Mouse (Mus musculus) liver, adult 2 months (tissue): ENCODE results near the gene Uimc1. TPM values are rescaled to one million over a fixed set of nuclear protein-coding genes. Genes with fewer than 3 reads are reported as not detected.
A peak's percentile ranks its signal among the peaks of the same experiment; 100 is the strongest.

Source experiments
- DNase-seq: peaks from one replicate; pipeline ENCODE4 v3.0.0-alpha.2; 2011; ENCODE audit warnings: low read depth, low spot score; ENCODE audit errors: extremely low read depth
- H3K27ac ChIP-seq: fragments of 200-500 bp; replicated peaks from 2 replicates; pipeline ENCODE4 v1.5.1; 2012; ENCODE audit warnings: low read depth, mild to moderate bottlenecking, control low read depth, inconsistent platforms, low read length; ENCODE audit not compliant: insufficient read depth
- H3K27me3 ChIP-seq: fragments of 200-500 bp; 2 replicates; pipeline ENCODE4 v1.6.1; 2012; ENCODE audit warnings: mild to moderate bottlenecking, moderate library complexity, low read length, inconsistent platforms; ENCODE audit not compliant: control insufficient read depth, insufficient read depth
- H3K36me3 ChIP-seq: fragments of 200-500 bp; 2 replicates; pipeline ENCODE4 v1.6.1; 2012; ENCODE audit warnings: low read length, inconsistent platforms; ENCODE audit not compliant: control insufficient read depth, insufficient read depth
- H3K4me1 ChIP-seq: fragments of 200-500 bp; 2 replicates; pipeline ENCODE4 v1.6.1; 2011; ENCODE audit warnings: low read length; ENCODE audit not compliant: control insufficient read depth, insufficient read depth
- H3K4me3 ChIP-seq: fragments of 200-500 bp; 2 replicates; pipeline ENCODE4 v1.5.1; 2011; ENCODE audit warnings: low read depth, mild to moderate bottlenecking, control low read depth, low read length, moderate library complexity; ENCODE audit not compliant: insufficient read depth
- H3K79me2 ChIP-seq: fragments of 200-500 bp; 2 replicates; pipeline ENCODE4 v1.6.1; 2012; ENCODE audit warnings: inconsistent platforms, mild to moderate bottlenecking, low read length, moderate library complexity; ENCODE audit not compliant: control insufficient read depth, insufficient read depth
- H3K9ac ChIP-seq: fragments of 200-500 bp; 2 replicates; pipeline ENCODE4 v1.6.1; 2012; ENCODE audit warnings: low read depth, mild to moderate bottlenecking, control low read depth, inconsistent platforms, low read length
- CTCF ChIP-seq: fragments of 200-500 bp; IDR thresholded peaks from 2 replicates; pipeline ENCODE4 v1.5.1; 2011; ENCODE audit warnings: low read depth, low read length, control low read depth
- POLR2A ChIP-seq: fragments of 200-500 bp; IDR thresholded peaks from 2 replicates; pipeline ENCODE4 v1.6.1; 2011; ENCODE audit warnings: low read length, control low read depth; ENCODE audit not compliant: insufficient read depth; ENCODE audit errors: extremely low read depth
- WGBS: fragments of 180-500 bp; shearing (Covaris S2); methylation state at CpG from one replicate; pipeline ENCODE4 v1.1.7; 2018; 5-methylcytosine and 5-hydroxymethylcytosine counted together
- polyA plus RNA-seq: library from polyadenylated mRNA; depleted of rRNA; stranded (reverse); fragments of >200 nt; gene quantifications from 2 replicates; pipeline ENCODE4 v1.2.3, GENCODE M21; 2012
- total RNA-seq: library from RNA; depleted of rRNA; stranded (reverse); fragments of >200 nt; gene quantifications from 2 replicates; pipeline ENCODE4 v1.2.3, GENCODE M21; 2014

Gene Uimc1
- total and polyA plus RNA-seq, 2 experiments: 3.7 to 12.0 TPM

- Histone ChIP-seq H3K36me3 (no peaks in the 10 kb centered on the region), H3K4me1 (peaks cover 5% of the 10 kb centered on the region), H3K9ac (no peak overlapping the region), H3K4me3 (no peak overlapping the region), H3K27me3 (no peaks in the 10 kb centered on the region), H3K79me2 (peaks cover 4% of the 10 kb centered on the region; the same call in 1 of the 2 replicates), H3K27ac (no peak overlapping the region)
- DNase-seq: no peak
- 85% methylated on average over 8 of the region's 8 CpGs for WGBS
- TF ChIP-seq POLR2A (no peak), CTCF (no peak)
Measured at GRCm38 (mm10) chr13:55107694-55108093, 7.6 kb upstream of the Uimc1 start.

GRCm38 (mm10) chr13:55107116-55107515 is 7.0 kb upstream of the Uimc1 start:
- Histone ChIP-seq H3K4me3 (no peak overlapping the region), H3K4me1 (peaks cover 5% of the 10 kb centered on the region), H3K9ac (no peak overlapping the region), H3K27ac (no peak overlapping the region), H3K79me2 (peaks cover 4% of the 10 kb centered on the region; the same call in 1 of the 2 replicates), H3K36me3 (no peaks in the 10 kb centered on the region), H3K27me3 (no peaks in the 10 kb centered on the region)
- no peak for DNase-seq
- WGBS: 94% methylated on average over 4 of the region's 4 CpGs
- no peak for TF ChIP-seq POLR2A
- TF ChIP-seq CTCF: no peak

GRCm38 (mm10) chr13:55105953-55106691 is 6.0 kb upstream of the Uimc1 start:
- H3K27ac ChIP-seq: no peak overlapping the region
- DNase-seq: no peak
- WGBS: 28% methylated on average over 8 of the region's 8 CpGs
- peaks cover 5% of the 10 kb centered on the region for H3K4me1 ChIP-seq
- H3K36me3 ChIP-seq: no peaks in the 10 kb centered on the region
- TF ChIP-seq POLR2A (no peak), CTCF (no peak)
- peaks cover 4% of the 10 kb centered on the region; the same call in 1 of the 2 replicates for H3K79me2 ChIP-seq
- H3K9ac ChIP-seq: peak overlapping the region; percentile 3; the same call in 1 of the 2 replicates
- H3K27me3 ChIP-seq: no peaks in the 10 kb centered on the region
- H3K4me3 ChIP-seq: no peak overlapping the region

- Histone ChIP-seq H3K9ac (peak within 1 kb of the TSS; percentile 81), H3K79me2 (peaks cover 4% of the 10 kb centered on the region; the same call in 1 of the 2 replicates), H3K27me3 (no peaks in the 10 kb centered on the region), H3K4me1 (peaks cover 5% of the 10 kb centered on the region), H3K36me3 (no peaks in the 10 kb centered on the region), H3K27ac (0 out of 2 replicates have a peak within 1 kb of the TSS, but pooled peaks have one; percentile 32), H3K4me3 (peak within 1 kb of the TSS; percentile 90)
- WGBS: under 1% methylated on average over 66 of the region's 66 CpGs
- DNase-seq: peak; percentile 84
- TF ChIP-seq POLR2A: peak; percentile 78
- 0 out of 2 replicates have a peak, but pooled peaks have one; percentile 16 for TF ChIP-seq CTCF
Measured at GRCm38 (mm10) chr13:55105045-55105952, 5.2 kb upstream of the Uimc1 start, which contains the start of gene Zfp346. Gene Zfp346 (plus strand): TSS chr13:55105311.

- no peaks in the 10 kb centered on the region for H3K36me3 ChIP-seq
- no peaks in the 10 kb centered on the region for H3K27me3 ChIP-seq
- peaks cover 9% of the 10 kb centered on the region for H3K4me1 ChIP-seq
- H3K4me3 ChIP-seq: no peak overlapping the region
- DNase-seq: peak; percentile 39
- TF ChIP-seq POLR2A (no peak), CTCF (no peak)
- H3K27ac ChIP-seq: no peak overlapping the region
- H3K79me2 ChIP-seq: peaks cover 9% of the 10 kb centered on the region; the same call in 1 of the 2 replicates
- WGBS: 30% methylated on average over 2 of the region's 2 CpGs
- no peak overlapping the region for H3K9ac ChIP-seq
Measured at GRCm38 (mm10) chr13:55103351-55103750, 3.3 kb upstream of the Uimc1 start.
